8 mouse cellular contexts compared by ENCODE assay signal in the genomic region with DNA sequence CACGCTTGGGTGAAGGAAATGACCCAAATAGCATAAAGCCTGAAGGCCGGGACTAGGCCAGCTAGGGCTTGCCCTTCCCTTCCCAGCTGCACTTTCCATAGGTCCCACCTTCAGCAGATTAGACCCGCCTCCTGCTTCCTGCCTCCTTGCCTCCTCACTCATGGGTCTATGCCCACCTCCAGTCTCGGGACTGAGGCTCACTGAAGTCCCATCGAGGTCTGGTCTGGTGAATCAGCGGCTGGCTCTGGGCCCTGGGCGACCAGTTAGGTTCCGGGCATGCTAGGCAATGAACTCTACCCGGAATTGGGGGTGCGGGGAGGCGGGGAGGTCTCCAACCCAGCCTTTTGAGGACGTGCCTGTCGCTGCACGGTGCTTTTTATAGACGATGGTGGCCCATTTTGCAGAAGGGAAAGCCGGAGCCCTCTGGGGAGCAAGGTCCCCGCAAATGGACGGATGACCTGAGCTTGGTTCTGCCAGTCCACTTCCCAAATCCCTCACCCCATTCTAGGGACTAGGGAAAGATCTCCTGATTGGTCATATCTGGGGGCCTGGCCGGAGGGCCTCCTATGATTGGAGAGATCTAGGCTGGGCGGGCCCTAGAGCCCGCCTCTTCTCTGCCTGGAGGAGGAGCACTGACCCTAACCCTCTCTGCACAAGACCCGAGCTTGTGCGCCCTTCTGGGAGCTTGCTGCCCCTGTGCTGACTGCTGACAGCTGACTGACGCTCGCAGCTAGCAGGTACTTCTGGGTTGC. TPM values are rescaled to one million over a fixed set of nuclear protein-coding genes. Genes with fewer than 3 reads are reported as not detected.
DNase-seq lines count a peak whose midpoint lies in the region; ATAC-seq and TF ChIP-seq lines count a peak whose summit lies in the region.

No protein-coding gene starts in this region.

- peak overlapping the region; percentile 20; the same call in 1 of the 2 replicates for H3K4me2 ChIP-seq in forebrain, embryonic 14.5 days (ENCODE audit: low read length)
- H3K4me2 ChIP-seq in hindbrain, embryonic 15.5 days, result peak overlapping the region; percentile 42
- H3K4me2 ChIP-seq in limb, embryonic 15.5 days, result peak overlapping the region; percentile 49
- peak overlapping the region; percentile 17 for H3K4me2 ChIP-seq in midbrain, embryonic 13.5 days (replicated peaks)

- peak overlapping the region; percentile 52 to 96 for H3K4me3 ChIP-seq in ES-E14 (ENCODE audit: insufficient read depth in 1 of 2, low read depth in 1 of 2, low read length in 2 of 2, poor library complexity in 1 of 2, severe bottlenecking in 1 of 2)
- H3K4me3 ChIP-seq in forebrain, embryonic 14.5 days (ENCODE audit: low read depth, low read length), result no peak overlapping the region
- H3K4me3 ChIP-seq in hindbrain, embryonic 15.5 days, result peak overlapping the region; percentile 27
- peak overlapping the region; percentile 34 for H3K4me3 ChIP-seq in limb, embryonic 15.5 days
- H3K4me3 ChIP-seq in midbrain, embryonic 13.5 days (replicated peaks), result peak overlapping the region; percentile 7; the same call in 1 of the 2 replicates

- peak; percentile 85 for ATAC-seq in forebrain, embryonic 14.5 days
- peak; percentile 88 for ATAC-seq in hindbrain, embryonic 15.5 days (ENCODE audit: low FRiP score, low read depth)
- ATAC-seq in limb, embryonic 15.5 days (ENCODE audit: insufficient number of reproducible peaks, low FRiP score, low TSS enrichment, low read depth), result peak; percentile 73
- ATAC-seq in midbrain, embryonic 13.5 days, result peak; percentile 77

- H3K36me3 ChIP-seq in ES-E14 (ENCODE audit: control insufficient read depth, insufficient read depth, low read length, poor library complexity, severe bottlenecking), result no peaks in the 10 kb centered on the region
- H3K36me3 ChIP-seq in forebrain, embryonic 14.5 days (ENCODE audit: control insufficient read depth, insufficient read depth, low read length), result no peaks in the 10 kb centered on the region
- no peaks in the 10 kb centered on the region for H3K36me3 ChIP-seq in hindbrain, embryonic 15.5 days
- H3K36me3 ChIP-seq in limb, embryonic 15.5 days, result no peaks in the 10 kb centered on the region
- H3K36me3 ChIP-seq in midbrain, embryonic 13.5 days, result no peaks in the 10 kb centered on the region

- in situ Hi-C loops in ES-E14 (cut with MboI; ENCODE audit: low sequenced_read_pairs in 2 of 2, unreplicated experiment in 2 of 2), result loop anchor here in 1 of 2 experiments (25.0 kb wide), 1 partner anchor 888 kb away; no protein-coding TSS in a partner anchor

- H3K27ac ChIP-seq in ES-E14 (ENCODE audit: insufficient read depth, low read depth, low read length, poor library complexity, severe bottlenecking), result no peak overlapping the region
- H3K27ac ChIP-seq in forebrain, embryonic 14.5 days (ENCODE audit: low read depth, low read length), result no peak overlapping the region
- peak overlapping the region; percentile 25; the same call in 1 of the 2 replicates for H3K27ac ChIP-seq in hindbrain, embryonic 15.5 days (replicated peaks)
- no peak overlapping the region for H3K27ac ChIP-seq in limb, embryonic 15.5 days
- H3K27ac ChIP-seq in midbrain, embryonic 13.5 days, result no peak overlapping the region

- WGBS in forebrain, embryonic 14.5 days, result 13% methylated on average over 25 of the region's 25 CpGs
- WGBS in hindbrain, embryonic 15.5 days, result 19% methylated on average over 25 of the region's 25 CpGs
- 11% methylated on average over 25 of the region's 25 CpGs for WGBS in limb, embryonic 15.5 days
- 13% methylated on average over 25 of the region's 25 CpGs for WGBS in midbrain, embryonic 13.5 days

- no peaks in the 10 kb centered on the region for H3K9me3 ChIP-seq in ES-E14 (ENCODE audit: control insufficient read depth, insufficient read depth, low read depth, low read length)
- no peaks in the 10 kb centered on the region for H3K9me3 ChIP-seq in forebrain, embryonic 14.5 days (replicated peaks; ENCODE audit: control insufficient read depth, low read length)
- H3K9me3 ChIP-seq in hindbrain, embryonic 15.5 days, result no peaks in the 10 kb centered on the region
- H3K9me3 ChIP-seq in limb, embryonic 15.5 days, result no peaks in the 10 kb centered on the region
- H3K9me3 ChIP-seq in midbrain, embryonic 13.5 days, result no peaks in the 10 kb centered on the region

- H3K9ac ChIP-seq in ES-E14 (ENCODE audit: insufficient read depth, low read depth, low read length, poor library complexity, severe bottlenecking), result peak overlapping the region; percentile 38; the same call in 1 of the 2 replicates
- no peak overlapping the region for H3K9ac ChIP-seq in forebrain, embryonic 14.5 days (ENCODE audit: low read length)
- H3K9ac ChIP-seq in hindbrain, embryonic 15.5 days, result peak overlapping the region; percentile 26; the same call in 1 of the 2 replicates
- no peak overlapping the region for H3K9ac ChIP-seq in limb, embryonic 15.5 days
- H3K9ac ChIP-seq in midbrain, embryonic 13.5 days (replicated peaks), result peak overlapping the region; percentile 4; the same call in 1 of the 2 replicates

- peaks cover 3 to 14% of the 10 kb centered on the region in 2 experiments; a peak in 3 of 4 replicates for H3K4me1 ChIP-seq in ES-E14 (ENCODE audit: control insufficient read depth in 2 of 2, insufficient read depth in 2 of 2, low read length in 2 of 2, poor library complexity in 1 of 2)
- no peaks in the 10 kb centered on the region for H3K4me1 ChIP-seq in forebrain, embryonic 14.5 days (ENCODE audit: control insufficient read depth, insufficient read depth, low read length)
- H3K4me1 ChIP-seq in hindbrain, embryonic 15.5 days (replicated peaks), result 0 out of 2 replicates have a peak, but pooled peaks cover 4% of the 10 kb centered on the region
- H3K4me1 ChIP-seq in limb, embryonic 15.5 days, result peaks cover 11% of the 10 kb centered on the region; the same call in 1 of the 2 replicates
- 0 out of 2 replicates have a peak, but pooled peaks cover 6% of the 10 kb centered on the region for H3K4me1 ChIP-seq in midbrain, embryonic 13.5 days (replicated peaks)

- no peaks in the 10 kb centered on the region for H3K27me3 ChIP-seq in forebrain, embryonic 14.5 days (replicated peaks; ENCODE audit: control insufficient read depth, insufficient read depth, low read length)
- H3K27me3 ChIP-seq in hindbrain, embryonic 15.5 days, result no peaks in the 10 kb centered on the region
- no peaks in the 10 kb centered on the region for H3K27me3 ChIP-seq in limb, embryonic 15.5 days
- H3K27me3 ChIP-seq in midbrain, embryonic 13.5 days, result no peaks in the 10 kb centered on the region

- peak; percentile 61 for DNase-seq in ES-E14 (ENCODE audit: low read depth, low spot score)
- peak; percentile 87 to 88 for DNase-seq in adrenal gland, postnatal 36 days
- peak; percentile 44 for DNase-seq in forebrain, embryonic 14.5 days (ENCODE audit: low spot score)
- peak; percentile 51 for DNase-seq in urinary bladder, postnatal 14 days (ENCODE audit: low spot score)
- DNase-seq in natural killer cell, adult 2 months (ENCODE audit: low spot score in 2 of 2), result no peak

TF ChIP-seq in ES-E14, 5 proteins besides CTCF, POLR2A, EP300 and RAD21:
- TF ChIP-seq HCFC1 (IDR thresholded peaks at IDR 0.05; ENCODE audit: borderline replicate concordance, insufficient read depth, low read length) (no peak), ZC3H11A (IDR thresholded peaks at IDR 0.05; ENCODE audit: borderline replicate concordance, low read depth, low read length) (no peak), ZNF384 (IDR thresholded peaks at IDR 0.05; ENCODE audit: low read depth, low read length) (no peak), MAFK (IDR thresholded peaks at IDR 0.05; ENCODE audit: insufficient read depth, low read depth, low read length) (no peak), CHD2 (IDR thresholded peaks at IDR 0.05; ENCODE audit: low read depth, low read length) (peak; percentile 62)
TF ChIP-seq in ES-E14: peak in this region for 1.

RNA-seq across cellular contexts. Expression of gene Slc41a3, which starts 54.2 kb away (rescaled TPM):
- 3.2 and 4.0 TPM in 2 replicates for total RNA-seq in ES-E14 (2012; rRNA removed)
- total RNA-seq in adrenal gland, postnatal 36 days (2021), result 10 to 100 TPM; 25.5 to 70.3 TPM
- polyA plus RNA-seq in forebrain, embryonic 14.5 days (2014; fragmentation: Nextera tagmentation; extraction: Ambion mirVana), result 2.0 and 2.1 TPM in 2 replicates
- 7.6 and 8.5 TPM in 2 replicates for polyA plus RNA-seq in hindbrain, embryonic 15.5 days (2015; fragmentation: Nextera tagmentation; extraction: Ambion mirVana)
- polyA plus RNA-seq in limb, embryonic 15.5 days (2015; fragmentation: Nextera tagmentation; extraction: Ambion mirVana), result 6.5 and 7.6 TPM in 2 replicates
- polyA plus RNA-seq in midbrain, embryonic 13.5 days (2015; fragmentation: Nextera tagmentation; extraction: Ambion mirVana), result 3.3 and 3.6 TPM in 2 replicates

Comparison
In these comparisons a context has a peak if more than half of its experiments do, and no peak if none do; other contexts are left out.
1. DNase-seq: peak in ES-E14 (single experiment), adrenal gland, postnatal 36 days (2 of 2), forebrain, embryonic 14.5 days (single experiment) and urinary bladder, postnatal 14 days (single experiment); none in natural killer cell, adult 2 months (0 of 2).
2. H3K9ac ChIP-seq: peak in ES-E14 (single experiment), hindbrain, embryonic 15.5 days (single experiment) and midbrain, embryonic 13.5 days (single experiment); none in forebrain, embryonic 14.5 days (single experiment) and limb, embryonic 15.5 days (single experiment).
3. Peak in every context shown above with its lines, with median percentiles within 50 percentile points of each other: ATAC-seq and H3K4me2 ChIP-seq.